Mouse (Mus musculus) midbrain, embryonic 11.5 days (tissue): ENCODE measurements around the gene Gm20390. TPM values are rescaled to one million over a fixed set of nuclear protein-coding genes. Genes with fewer than 3 reads are reported as not detected.

Experiments used
- ATAC-seq: fragments of 200-750 bp; cut with Nextera tagmentation; 2 replicates; pipeline ENCODE4 v1.8.0; 2017; ENCODE audit warnings: moderate TSS enrichment, moderate library complexity; ENCODE audit not compliant: low FRiP score
- DNase-seq: peaks from one replicate; pipeline ENCODE4 v3.0.0; 2015; ENCODE audit warnings: low spot score; ENCODE audit errors: missing footprints
- H3K27ac ChIP-seq: fragments of 300-500 bp; sonication (generic); 2 replicates; pipeline ENCODE4 v1.5.1; 2014; ENCODE audit warnings: low read depth, low read length
- H3K27me3 ChIP-seq: fragments of 300-500 bp; sonication (generic); 2 replicates; pipeline ENCODE4 v1.6.1; 2014; ENCODE audit warnings: mild to moderate bottlenecking, low read length, moderate library complexity, mixed read lengths; ENCODE audit not compliant: control insufficient read depth, insufficient read depth
- H3K36me3 ChIP-seq: fragments of 300-500 bp; sonication (generic); 2 replicates; pipeline ENCODE4 v1.6.1; 2014; ENCODE audit warnings: mild to moderate bottlenecking, low read length, moderate library complexity, mixed read lengths; ENCODE audit not compliant: control insufficient read depth, insufficient read depth
- H3K4me1 ChIP-seq: fragments of 300-500 bp; sonication (generic); 2 replicates; pipeline ENCODE4 v1.6.1; 2014; ENCODE audit warnings: low read length; ENCODE audit not compliant: control insufficient read depth, insufficient read depth
- H3K4me2 ChIP-seq: fragments of 300-500 bp; sonication (generic); 2 replicates; pipeline ENCODE4 v1.6.1; 2014; ENCODE audit warnings: mild to moderate bottlenecking, moderate library complexity
- H3K4me3 ChIP-seq: fragments of 300-500 bp; sonication (generic); 2 replicates; pipeline ENCODE4 v1.5.1; 2014; ENCODE audit warnings: low read depth, low read length
- H3K9ac ChIP-seq: fragments of 300-500 bp; sonication (generic); 2 replicates; pipeline ENCODE4 v1.6.1; 2014; ENCODE audit warnings: low read length
- H3K9me3 ChIP-seq: fragments of 300-500 bp; sonication (generic); 2 replicates; pipeline ENCODE4 v1.6.1; 2016; ENCODE audit warnings: low read length; ENCODE audit not compliant: control insufficient read depth
- WGBS: fragments of 180-500 bp; shearing (Covaris S2); extraction: QIAGEN DNeasy Blood & Tissue Kit; methylation state at CpG from one replicate; pipeline ENCODE4 v1.1.7; 2014; 5-methylcytosine and 5-hydroxymethylcytosine counted together
- polyA plus RNA-seq: library from polyadenylated mRNA; unstranded; fragments of >200 nt; fragmentation: Nextera tagmentation; extraction: Ambion mirVana; gene quantifications from 2 replicates; pipeline ENCODE4 v1.2.1, GENCODE M21; 2014

Gm20390 gene
- polyA plus RNA-seq, 1 experiment from 2014 or later, result 375 TPM

DNA sequence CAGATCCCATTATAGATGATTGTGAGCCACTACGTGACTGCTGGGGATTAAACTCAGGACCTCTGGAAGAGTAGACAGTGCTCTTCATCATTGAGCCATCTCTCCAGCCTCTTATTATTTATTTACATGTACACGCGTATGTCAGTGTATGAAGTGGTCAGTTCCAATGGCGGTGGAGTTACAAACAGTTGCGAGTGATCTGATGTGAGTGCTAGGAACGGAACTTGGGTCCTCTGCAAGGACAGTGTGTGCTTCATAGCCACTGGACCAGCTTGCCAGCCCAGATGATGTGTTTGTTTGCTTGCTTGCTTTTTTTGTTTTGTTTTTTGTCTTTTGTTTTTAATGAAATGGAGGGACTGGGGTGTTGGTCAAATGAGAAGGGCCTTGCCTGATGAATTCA, 1.1 kb upstream of the Gm20390 start:
- Histone ChIP-seq H3K9me3 (no peaks in the 10 kb centered on the region), H3K4me2 (no peak overlapping the region), H3K4me3 (no peak overlapping the region), H3K9ac (no peak overlapping the region), H3K27me3 (no peaks in the 10 kb centered on the region), H3K36me3 (peaks cover 10% of the 10 kb centered on the region), H3K27ac (no peak overlapping the region), H3K4me1 (peaks cover 8% of the 10 kb centered on the region)
- WGBS, result 92% methylated on average over 6 of the region's 6 CpGs
- ATAC-seq (no peak), DNase-seq (peak; percentile 68)

- DNase-seq, result no peak
- peak overlapping the region; percentile 27; the same call in 1 of the 2 replicates for H3K27ac ChIP-seq
- peak overlapping the region; percentile 38 for H3K4me2 ChIP-seq
These were observed 695 bp upstream of the Gm20390 start for GRCm38 (mm10) chr11:93968848-93969128.

GRCm38 (mm10) chr11:93967381-93967780, 712 bp downstream of the Gm20390 start:
- H3K27me3 ChIP-seq, result no peaks in the 10 kb centered on the region
- WGBS, result 7% methylated on average over 11 of the region's 11 CpGs
- ATAC-seq, result no peak

More at GRCm38 (mm10) chr11:93968848-93969128, 695 bp upstream of the Gm20390 start:
- peak overlapping the region; percentile 50; the same call in 1 of the 2 replicates for H3K9ac ChIP-seq
- no peaks in the 10 kb centered on the region for H3K9me3 ChIP-seq
- 52% methylated on average over 6 of the region's 6 CpGs for WGBS
- no peak for ATAC-seq
- peaks cover 8% of the 10 kb centered on the region for H3K4me1 ChIP-seq
- no peaks in the 10 kb centered on the region for H3K27me3 ChIP-seq
- peak overlapping the region; percentile 69; the same call in 1 of the 2 replicates for H3K4me3 ChIP-seq
- peaks cover 13% of the 10 kb centered on the region for H3K36me3 ChIP-seq

GRCm38 (mm10) chr11:93965391-93965790, 2.7 kb downstream of the Gm20390 start:
- Histone ChIP-seq H3K36me3 (peaks cover 37% of the 10 kb centered on the region), H3K27ac (no peak overlapping the region), H3K9ac (no peak overlapping the region), H3K4me1 (peaks cover 8% of the 10 kb centered on the region), H3K4me3 (no peak overlapping the region), H3K9me3 (no peaks in the 10 kb centered on the region), H3K27me3 (no peaks in the 10 kb centered on the region), H3K4me2 (no peak overlapping the region)
- ATAC-seq (no peak), DNase-seq (no peak)
- 91% methylated on average over 6 of the region's 6 CpGs for WGBS

More at GRCm38 (mm10) chr11:93967381-93967780, 712 bp downstream of the Gm20390 start:
- H3K4me1 ChIP-seq, result peaks cover 8% of the 10 kb centered on the region
- H3K36me3 ChIP-seq, result peaks cover 26% of the 10 kb centered on the region
- peak overlapping the region; percentile 83 for H3K9ac ChIP-seq
- peak overlapping the region; percentile 69 for H3K4me3 ChIP-seq
- no peaks in the 10 kb centered on the region for H3K9me3 ChIP-seq
- peak; percentile 85 for DNase-seq
- H3K27ac ChIP-seq, result no peak overlapping the region
- peak overlapping the region; percentile 65 for H3K4me2 ChIP-seq

DNA sequence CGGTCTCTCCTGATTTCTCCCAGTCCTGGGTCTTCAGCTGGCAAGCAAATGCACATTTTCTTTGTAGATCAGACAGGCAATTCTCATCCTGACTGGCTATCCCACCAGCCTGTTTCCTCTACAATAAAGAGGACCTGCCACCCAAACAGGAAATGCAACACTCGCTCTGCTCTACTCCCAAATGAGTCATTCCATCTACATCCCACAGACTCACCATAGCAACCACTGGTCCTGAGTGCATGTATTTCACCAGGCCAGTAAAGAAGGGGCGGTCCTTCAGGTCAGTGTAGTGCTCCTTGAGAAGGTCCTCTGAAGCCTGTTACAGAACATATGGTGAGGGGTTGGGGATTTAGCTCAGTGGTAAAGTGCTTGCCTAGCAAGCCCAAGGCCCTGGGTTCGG, 5.1 kb downstream of the Gm20390 start:
- 82% methylated on average over 4 of the region's 4 CpGs for WGBS
- Histone ChIP-seq H3K27ac (no peak overlapping the region), H3K4me2 (no peak overlapping the region), H3K27me3 (no peaks in the 10 kb centered on the region), H3K9me3 (no peaks in the 10 kb centered on the region), H3K4me3 (no peak overlapping the region), H3K9ac (no peak overlapping the region), H3K36me3 (peaks cover 45% of the 10 kb centered on the region), H3K4me1 (peaks cover 8% of the 10 kb centered on the region)
- DNase-seq (no peak), ATAC-seq (no peak)

DNA sequence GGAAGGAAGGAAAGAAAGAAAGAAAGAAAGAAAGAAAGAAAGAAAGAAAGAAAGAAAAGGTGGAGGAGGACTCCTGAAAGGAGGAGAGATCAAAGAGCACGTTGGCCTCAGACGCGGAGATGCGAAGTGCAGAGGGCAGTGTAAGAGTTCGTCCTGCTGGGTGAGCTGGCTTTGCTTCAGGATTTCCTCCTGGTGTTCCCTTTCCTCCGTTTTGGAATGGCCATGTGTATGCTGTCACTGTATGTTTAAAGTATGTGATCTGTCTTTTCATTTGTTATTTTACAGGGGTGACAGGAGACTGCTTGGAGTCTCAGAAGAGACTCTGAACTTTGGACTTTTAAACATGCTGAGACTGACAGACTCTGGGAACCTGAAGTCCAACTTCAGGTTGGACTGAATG, 6.6 kb downstream of the Gm20390 start:
- no peak for ATAC-seq
- H3K4me2 ChIP-seq, result no peak overlapping the region
- no peak overlapping the region for H3K9ac ChIP-seq
- no peak overlapping the region for H3K4me3 ChIP-seq
- no peak for DNase-seq
- no peaks in the 10 kb centered on the region for H3K9me3 ChIP-seq
- H3K27me3 ChIP-seq, result no peaks in the 10 kb centered on the region
- H3K36me3 ChIP-seq, result peaks cover 49% of the 10 kb centered on the region
- peaks cover under 1% of the 10 kb centered on the region; the same call in 1 of the 2 replicates for H3K4me1 ChIP-seq
- WGBS, result 93% methylated on average over 6 of the region's 6 CpGs
- H3K27ac ChIP-seq, result no peak overlapping the region

DNA sequence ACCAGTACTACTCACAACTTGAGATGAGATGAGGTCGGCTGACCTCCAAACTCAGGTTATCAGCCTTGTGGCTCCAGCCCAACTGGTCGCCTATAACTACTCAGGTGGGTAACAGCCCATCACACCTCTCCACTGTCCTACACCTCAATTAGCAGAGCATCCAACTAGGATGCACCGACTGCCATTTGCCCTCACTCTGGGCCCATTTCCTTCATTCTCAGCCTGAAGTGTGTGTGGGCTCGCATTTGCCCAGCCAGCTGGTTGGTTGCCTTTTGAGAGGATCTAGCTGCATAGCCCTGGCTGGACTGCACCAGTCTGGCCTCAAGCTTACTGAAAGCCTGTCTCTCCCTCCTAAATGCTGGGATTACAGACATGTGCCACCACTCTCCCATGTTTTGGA, 10.3 kb downstream of the Gm20390 start:
- Histone ChIP-seq H3K4me3 (no peak overlapping the region), H3K27me3 (no peaks in the 10 kb centered on the region), H3K9me3 (no peaks in the 10 kb centered on the region), H3K4me1 (peaks cover 13% of the 10 kb centered on the region), H3K27ac (no peak overlapping the region), H3K9ac (no peak overlapping the region), H3K4me2 (no peak overlapping the region), H3K36me3 (peaks cover 26% of the 10 kb centered on the region; the same call in 1 of the 2 replicates)
- peak; percentile 76 for DNase-seq
- WGBS, result 80% methylated on average over 4 of the region's 4 CpGs
- ATAC-seq, result no peak

DNA sequence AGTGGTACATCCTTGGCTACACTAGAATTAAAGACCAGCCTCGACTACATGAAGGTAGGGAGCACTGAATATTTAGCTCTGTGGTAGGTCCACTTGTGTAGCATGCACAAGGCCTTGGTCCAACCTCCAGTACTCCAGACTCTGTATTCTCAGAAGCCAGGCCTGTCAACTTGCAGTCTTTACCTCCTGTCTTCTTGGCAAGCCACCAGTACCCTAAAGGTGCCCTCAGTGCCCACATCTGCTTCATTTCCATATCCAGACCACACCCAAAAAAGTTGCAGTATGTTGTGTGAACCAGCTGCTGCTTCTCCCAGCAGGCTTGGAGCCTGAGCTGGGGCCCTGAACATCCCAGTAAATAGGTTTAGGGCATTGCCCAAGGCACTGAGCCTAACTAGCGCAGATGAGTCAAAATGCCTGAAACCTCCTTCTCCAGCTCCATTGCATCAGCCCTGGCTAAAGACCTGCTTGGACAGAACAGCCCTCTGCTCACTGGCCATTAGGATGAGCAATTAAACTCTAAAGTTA, 11.0 kb downstream of the Gm20390 start:
- 83% methylated on average over 2 of the region's 2 CpGs for WGBS
- ATAC-seq (no peak), DNase-seq (peak; percentile 76)
- Histone ChIP-seq H3K36me3 (peaks cover 21% of the 10 kb centered on the region; the same call in 1 of the 2 replicates), H3K4me3 (no peak overlapping the region), H3K27ac (no peak overlapping the region), H3K27me3 (no peaks in the 10 kb centered on the region), H3K9ac (no peak overlapping the region), H3K4me1 (peaks cover 13% of the 10 kb centered on the region), H3K9me3 (no peaks in the 10 kb centered on the region), H3K4me2 (no peak overlapping the region)

DNA sequence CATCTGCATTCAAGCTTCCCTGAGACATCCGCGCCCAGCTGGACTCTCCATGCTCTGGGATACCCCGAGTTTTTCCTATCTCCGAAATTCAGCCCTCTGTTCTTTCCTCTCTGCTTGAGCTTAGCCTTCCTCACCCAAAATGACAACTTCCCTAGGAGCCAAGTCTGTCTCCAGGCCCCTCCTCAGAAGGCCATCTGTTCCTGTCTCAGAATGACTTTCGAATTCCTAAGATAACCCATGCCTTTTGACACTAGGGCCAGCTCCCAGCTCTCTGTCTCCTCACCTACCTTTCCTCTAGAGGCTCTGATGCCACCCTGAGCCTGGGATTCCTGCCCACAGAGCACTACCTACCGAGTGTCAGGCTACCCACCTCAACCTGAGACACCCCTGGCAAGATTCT, 11.9 kb downstream of the Gm20390 start, which contains the start of gene Nme2:
Gene Nme2 (minus strand): TSS at position 101 of the 400 bp plus-strand sequence.
- Histone ChIP-seq H3K4me1 (peaks cover 13% of the 10 kb centered on the region), H3K27ac (peak within 1 kb of the TSS; percentile 87), H3K4me3 (peak within 1 kb of the TSS; percentile 64), H3K4me2 (peak within 1 kb of the TSS; percentile 91), H3K27me3 (no peaks in the 10 kb centered on the region), H3K9me3 (no peaks in the 10 kb centered on the region), H3K9ac (peak within 1 kb of the TSS; percentile 78), H3K36me3 (peaks cover 14% of the 10 kb centered on the region; the same call in 1 of the 2 replicates)
- DNase-seq, result no peak
- peak; percentile 12; the same call in 1 of the 2 replicates for ATAC-seq
- WGBS, result 5% methylated on average over 6 of the region's 6 CpGs
